Mouse (Mus musculus) lung, postnatal 0 days (tissue): ENCODE results near the gene Mpped1.

ENCODE experiments used
- CTCF ChIP-seq: IDR thresholded peaks from 2 replicates; pipeline ENCODE4 v1.5.1; 2016; ENCODE audit warnings: antibody characterized with exemption, mild to moderate bottlenecking
- EP300 ChIP-seq: IDR thresholded peaks from 2 replicates; pipeline ENCODE4 v1.6.1; 2016; ENCODE audit warnings: antibody characterized with exemption, mild to moderate bottlenecking, control low read depth

DNA sequence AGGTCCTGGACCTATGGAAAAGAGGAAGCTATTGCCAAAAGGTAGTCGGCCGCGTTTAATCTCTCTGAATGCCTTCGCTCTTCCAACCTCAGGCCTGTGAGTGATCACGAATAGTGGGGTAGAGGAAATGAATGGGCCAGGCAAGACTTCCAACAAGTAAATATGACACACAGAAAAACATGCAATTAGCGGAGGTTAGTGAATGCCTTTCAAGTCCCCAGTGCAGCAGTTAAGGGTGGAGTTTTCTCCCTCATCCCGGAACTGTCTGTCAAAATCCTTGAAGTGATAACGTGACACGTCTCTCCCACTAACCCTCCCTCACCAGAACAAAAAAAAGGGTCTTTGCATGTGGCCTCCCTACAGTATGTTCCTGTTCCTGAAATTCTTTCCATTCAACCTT, 3.0 kb downstream of the Mpped1 start:
- TF ChIP-seq CTCF (no peak), EP300 (no peak)
